8 mouse cellular contexts compared by ENCODE assay signal in the genomic region with DNA sequence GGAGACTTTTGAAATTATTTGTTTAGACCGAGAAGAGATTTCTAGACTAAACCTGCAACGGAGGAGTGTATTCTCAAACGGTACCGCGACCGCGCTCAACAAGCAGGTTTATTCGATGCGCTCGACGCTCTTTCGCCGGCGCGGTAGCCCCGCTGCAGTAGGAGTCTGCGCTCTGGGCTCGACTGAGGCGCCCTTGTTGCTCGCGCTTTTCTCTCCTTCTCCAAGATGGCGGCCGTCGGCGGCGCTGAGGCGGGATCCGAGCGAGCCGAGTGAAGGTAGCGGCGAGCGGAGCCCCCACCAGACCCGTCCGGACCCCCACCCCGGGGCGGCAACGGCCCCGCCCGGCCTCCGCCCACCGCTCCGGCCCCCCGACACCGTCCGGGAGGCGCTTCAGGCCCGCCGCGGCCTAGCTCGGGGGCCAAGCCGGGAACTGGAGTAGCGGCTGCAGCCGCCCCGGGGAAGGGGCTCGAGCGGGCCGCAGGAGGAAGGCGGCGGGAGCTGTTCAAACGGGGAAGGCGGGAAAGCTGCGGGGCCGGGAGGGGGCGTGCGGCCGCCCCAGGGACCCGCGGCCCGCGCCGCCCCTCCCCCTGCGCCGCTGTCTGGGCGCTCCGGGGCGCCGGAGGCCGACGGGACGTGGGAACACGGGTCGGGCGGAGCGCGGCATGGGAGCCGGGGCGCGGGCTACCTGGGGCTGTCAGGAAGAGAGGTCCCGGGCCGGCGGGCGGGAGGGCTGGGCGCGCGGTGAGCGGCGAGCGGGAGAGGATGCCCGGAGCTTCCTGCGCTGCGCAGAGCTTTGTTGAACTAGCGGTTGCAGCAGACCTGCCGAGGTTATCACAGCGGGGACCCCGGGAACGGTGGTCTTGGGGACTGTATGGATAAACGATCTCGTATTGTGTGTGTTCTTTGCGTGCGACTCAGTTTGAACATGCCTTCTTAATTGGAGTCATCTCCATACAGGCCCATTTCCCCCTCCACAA. TPM values are rescaled to one million over a fixed set of nuclear protein-coding genes. Genes with fewer than 3 reads are reported as not detected.
DNase-seq lines count a peak whose midpoint lies in the region; ATAC-seq and TF ChIP-seq lines count a peak whose summit lies in the region.

No protein-coding gene starts in this region.

- no peaks in the 10 kb centered on the region for H3K9me3 ChIP-seq in forebrain, embryonic 15.5 days

- peak; percentile 97 for ATAC-seq in forebrain, embryonic 15.5 days (replicated peaks)
- peak; percentile 98 for ATAC-seq in neutrophil, adult 5-6 weeks (ENCODE audit: extremely low read depth, insufficient number of reproducible peaks, low FRiP score, poor library complexity, severe bottlenecking)

- intact Hi-C loops in heart, postnatal 25 days (cut with DNase I) = loop anchor here (5.0 kb wide), 3 partner anchors 39 to 224 kb away; a partner anchor contains a TSS

- no peaks in the 10 kb centered on the region for H3K27me3 ChIP-seq in forebrain, embryonic 15.5 days

- peak overlapping the region; percentile 47 for H3K4me2 ChIP-seq in forebrain, embryonic 15.5 days (replicated peaks)

- peak overlapping the region; percentile 99 for H3K9ac ChIP-seq in forebrain, embryonic 15.5 days (replicated peaks)

- peaks cover 16% of the 10 kb centered on the region for H3K4me1 ChIP-seq in forebrain, embryonic 15.5 days
- H3K4me1 ChIP-seq in lung, adult 2 months (ENCODE audit: control insufficient read depth, insufficient read depth, low read length) = peaks cover 4% of the 10 kb centered on the region

- TF ChIP-seq CTCF in lung, adult 2 months (IDR thresholded peaks at IDR 0.05; ENCODE audit: insufficient read depth, low read length) = no peak

- H3K4me3 ChIP-seq in forebrain, embryonic 15.5 days = peak overlapping the region; percentile 93
- peak overlapping the region; percentile 57 for H3K4me3 ChIP-seq in lung, adult 2 months (replicated peaks; ENCODE audit: extremely low read depth, low read depth, low read length)

- peak; percentile 26; the same call in 1 of the 2 replicates for TF ChIP-seq POLR2A in lung, adult 2 months (IDR thresholded peaks at IDR 0.05; ENCODE audit: borderline replicate concordance, extremely low read depth, low read depth, low read length)

- H3K36me3 ChIP-seq in forebrain, embryonic 15.5 days = peaks cover 3% of the 10 kb centered on the region

- peak overlapping the region; percentile 97 for H3K27ac ChIP-seq in forebrain, embryonic 15.5 days (replicated peaks)

- DNase-seq in ES-CJ7 (ENCODE audit: low read depth, low spot score) = peak; percentile 94
- DNase-seq in cerebellum, adult 11-12 months = peak; percentile 85
- DNase-seq in heart, postnatal 25 days (ENCODE audit: low spot score) = peak; percentile 67
- peak; percentile 79 to 89 for DNase-seq in layer of hippocampus, adult 18-20 months (ENCODE audit: low spot score in 2 of 2)
- DNase-seq in lung, adult 2 months = peak; percentile 83
- peak; percentile 76 for DNase-seq in thymus, adult 18-20 months

- WGBS in forebrain, embryonic 15.5 days = under 1% methylated on average over 100 of the region's 111 CpGs
- 1% methylated on average over 108 of the region's 111 CpGs for WGBS in lung, adult 2 months

RNA-seq across cellular contexts. Expression of a gene that starts 0.6 kb away (rescaled TPM):
- polyA plus RNA-seq in forebrain, embryonic 15.5 days (2015; fragmentation: Nextera tagmentation; extraction: Ambion mirVana) = 46.2 and 49.1 TPM in 2 replicates
- 10 to 100 TPM; 12.4 to 16.3 TPM for total RNA-seq in heart, postnatal 25 days (2021)
- 10 to 100 TPM; 18.6 to 25.0 TPM for total RNA-seq in layer of hippocampus, adult 18-20 months (2021)
- polyA plus RNA-seq in lung, adult 2 months (2012; rRNA removed) = 11.6 and 23.0 TPM in 2 replicates
- 41.5 and 60.6 TPM in 2 replicates for total RNA-seq in neutrophil, adult 5-6 weeks (2017)

RNA-seq across cellular contexts. Expression of a gene that starts 39.7 kb away (rescaled TPM):
- 14.4 and 20.7 TPM in 2 replicates for polyA plus RNA-seq in forebrain, embryonic 15.5 days (2015; fragmentation: Nextera tagmentation; extraction: Ambion mirVana)
- total RNA-seq in heart, postnatal 25 days (2021) = 10 to 100 TPM; 56.2 to 63.1 TPM
- total RNA-seq in layer of hippocampus, adult 18-20 months (2021) = 10 to 100 TPM; 40.4 to 42.5 TPM
- 33.3 and 66.5 TPM in 2 replicates for polyA plus RNA-seq in lung, adult 2 months (2012; rRNA removed)
- total RNA-seq in neutrophil, adult 5-6 weeks (2017) = 10.3 and 11.6 TPM in 2 replicates

Comparison
In these comparisons a context has a peak if more than half of its experiments do, and no peak if none do; other contexts are left out.
1. Peak in every context shown above with its lines: DNase-seq, ATAC-seq, H3K4me3 ChIP-seq and H3K27ac ChIP-seq.